Mouse (Mus musculus) midbrain, embryonic 12.5 days (tissue): Measurements from ENCODE around the gene D17Wsu92e. TPM values are rescaled to one million over a fixed set of nuclear protein-coding genes. Genes with fewer than 3 reads are reported as not detected.
A peak's percentile ranks its signal among the peaks of the same experiment; 100 is the strongest.
"Not testable (repeated sequence)": the region's sequence is repeated elsewhere in the genome, so short reads cannot be mapped to it uniquely, and the experiment has no call there.

ENCODE experiments used
- ATAC-seq: fragments of 200-750 bp; cut with Nextera tagmentation; 2 replicates; pipeline ENCODE4 v1.8.0; 2017; ENCODE audit warnings: low read depth, moderate TSS enrichment, moderate library complexity; ENCODE audit not compliant: low FRiP score
- H3K27ac ChIP-seq: fragments of 300-500 bp; sonication (generic); replicated peaks from 2 replicates; pipeline ENCODE4 v1.5.1; 2016; ENCODE audit warnings: mild to moderate bottlenecking
- H3K27me3 ChIP-seq: fragments of 300-500 bp; sonication (generic); 2 replicates; pipeline ENCODE4 v1.6.1; 2016; ENCODE audit warnings: mild to moderate bottlenecking
- H3K36me3 ChIP-seq: fragments of 300-500 bp; sonication (generic); 2 replicates; pipeline ENCODE4 v1.6.1; 2016
- H3K4me1 ChIP-seq: fragments of 300-500 bp; sonication (generic); 2 replicates; pipeline ENCODE4 v1.6.1; 2016
- H3K4me2 ChIP-seq: fragments of 300-500 bp; sonication (generic); replicated peaks from 2 replicates; pipeline ENCODE4 v1.6.1; 2016; ENCODE audit warnings: mild to moderate bottlenecking, moderate library complexity
- H3K4me3 ChIP-seq: fragments of 300-500 bp; sonication (generic); 2 replicates; pipeline ENCODE4 v1.5.1; 2016; ENCODE audit warnings: mild to moderate bottlenecking
- H3K9ac ChIP-seq: fragments of 300-500 bp; sonication (generic); replicated peaks from 2 replicates; pipeline ENCODE4 v1.6.1; 2016; ENCODE audit warnings: mild to moderate bottlenecking, moderate library complexity
- H3K9me3 ChIP-seq: fragments of 300-500 bp; sonication (generic); 2 replicates; pipeline ENCODE4 v1.6.1; 2016; ENCODE audit warnings: mild to moderate bottlenecking
- WGBS: fragments of 180-500 bp; shearing (Covaris S2); methylation state at CpG from one replicate; pipeline ENCODE4 v1.1.7; 2016; 5-methylcytosine and 5-hydroxymethylcytosine counted together
- polyA plus RNA-seq: library from polyadenylated mRNA; unstranded; fragments of >200 nt; fragmentation: Nextera tagmentation; extraction: Ambion mirVana; gene quantifications from 2 replicates; pipeline ENCODE4 v1.2.1, GENCODE M21; 2016

Gene D17Wsu92e
- polyA plus RNA-seq, 1 experiment from 2014 or later: 12.4 TPM

- not testable (repeated sequence) for H3K9ac ChIP-seq, H3K36me3 ChIP-seq, H3K9me3 ChIP-seq, H3K27ac ChIP-seq, ATAC-seq, H3K4me1 ChIP-seq
- WGBS: 79% methylated on average over 4 of the region's 4 CpGs
- Histone ChIP-seq H3K27me3 (peaks cover 24% of the 10 kb centered on the region), H3K4me2 (peak within 1 kb of the TSS; percentile 75; the same call in 1 of the 2 replicates), H3K4me3 (peak within 1 kb of the TSS; percentile 87; the same call in 1 of the 2 replicates)
Measured at GRCm38 (mm10) chr17:27837850-27838249, 17.4 kb upstream of the D17Wsu92e start, which contains the start of gene Snrpc. Snrpc (plus strand) TSS chr17:27838150.

GRCm38 (mm10) chr17:27830411-27830810 lies 10.0 kb upstream of the D17Wsu92e start:
- 53% methylated on average over 7 of the region's 7 CpGs for WGBS
- no peaks in the 10 kb centered on the region for H3K9me3 ChIP-seq
- ATAC-seq: no peak

DNA sequence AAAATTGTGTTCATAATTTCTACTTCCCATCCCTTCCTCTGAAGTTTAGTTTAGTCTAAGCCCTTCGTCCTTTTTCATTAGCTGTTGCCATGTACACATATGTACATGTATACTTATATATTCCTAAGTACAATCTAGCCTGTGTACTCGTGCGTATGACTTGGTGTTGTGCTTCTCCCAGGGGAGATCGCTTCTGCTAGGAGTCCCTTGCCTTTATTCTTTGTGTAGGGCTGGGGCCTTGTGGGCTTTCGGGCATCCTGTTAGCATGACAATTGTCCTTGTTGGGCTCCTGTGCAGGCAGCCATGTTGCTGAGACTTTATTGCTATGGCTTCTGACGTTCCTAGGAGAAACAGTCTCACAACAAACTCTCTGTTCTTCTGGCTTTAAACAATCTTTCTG lies 7.1 kb upstream of the D17Wsu92e start:
- WGBS: 17% methylated on average over 6 of the region's 6 CpGs
- Histone ChIP-seq H3K9ac (no peak overlapping the region), H3K9me3 (no peaks in the 10 kb centered on the region), H3K4me2 (peak overlapping the region; percentile 50; the same call in 1 of the 2 replicates), H3K36me3 (no peaks in the 10 kb centered on the region), H3K4me3 (no peak overlapping the region), H3K4me1 (peaks cover 13% of the 10 kb centered on the region), H3K27ac (no peak overlapping the region), H3K27me3 (peaks cover 7% of the 10 kb centered on the region; the same call in 1 of the 2 replicates)
- ATAC-seq: no peak

More at GRCm38 (mm10) chr17:27830411-27830810, 10.0 kb upstream of the D17Wsu92e start:
- H3K27ac ChIP-seq: no peak overlapping the region
- H3K9ac ChIP-seq: no peak overlapping the region
- no peak overlapping the region for H3K4me2 ChIP-seq
- peaks cover 19% of the 10 kb centered on the region; the same call in 1 of the 2 replicates for H3K27me3 ChIP-seq
- H3K4me1 ChIP-seq: peaks cover 13% of the 10 kb centered on the region
- H3K36me3 ChIP-seq: no peaks in the 10 kb centered on the region
- no peak overlapping the region for H3K4me3 ChIP-seq

- peak; percentile 30; the same call in 1 of the 2 replicates for ATAC-seq
- Histone ChIP-seq H3K4me1 (peaks cover 13% of the 10 kb centered on the region), H3K9ac (no peak overlapping the region), H3K4me2 (peak overlapping the region; percentile 50), H3K9me3 (no peaks in the 10 kb centered on the region), H3K27me3 (peaks cover 7% of the 10 kb centered on the region; the same call in 1 of the 2 replicates), H3K27ac (0 out of 2 replicates have a peak overlapping the region, but pooled peaks have one; percentile 15), H3K36me3 (no peaks in the 10 kb centered on the region), H3K4me3 (peak overlapping the region; percentile 28)
- 3% methylated on average over 8 of the region's 9 CpGs for WGBS
Measured at GRCm38 (mm10) chr17:27826908-27827383, 6.5 kb upstream of the D17Wsu92e start.

DNA sequence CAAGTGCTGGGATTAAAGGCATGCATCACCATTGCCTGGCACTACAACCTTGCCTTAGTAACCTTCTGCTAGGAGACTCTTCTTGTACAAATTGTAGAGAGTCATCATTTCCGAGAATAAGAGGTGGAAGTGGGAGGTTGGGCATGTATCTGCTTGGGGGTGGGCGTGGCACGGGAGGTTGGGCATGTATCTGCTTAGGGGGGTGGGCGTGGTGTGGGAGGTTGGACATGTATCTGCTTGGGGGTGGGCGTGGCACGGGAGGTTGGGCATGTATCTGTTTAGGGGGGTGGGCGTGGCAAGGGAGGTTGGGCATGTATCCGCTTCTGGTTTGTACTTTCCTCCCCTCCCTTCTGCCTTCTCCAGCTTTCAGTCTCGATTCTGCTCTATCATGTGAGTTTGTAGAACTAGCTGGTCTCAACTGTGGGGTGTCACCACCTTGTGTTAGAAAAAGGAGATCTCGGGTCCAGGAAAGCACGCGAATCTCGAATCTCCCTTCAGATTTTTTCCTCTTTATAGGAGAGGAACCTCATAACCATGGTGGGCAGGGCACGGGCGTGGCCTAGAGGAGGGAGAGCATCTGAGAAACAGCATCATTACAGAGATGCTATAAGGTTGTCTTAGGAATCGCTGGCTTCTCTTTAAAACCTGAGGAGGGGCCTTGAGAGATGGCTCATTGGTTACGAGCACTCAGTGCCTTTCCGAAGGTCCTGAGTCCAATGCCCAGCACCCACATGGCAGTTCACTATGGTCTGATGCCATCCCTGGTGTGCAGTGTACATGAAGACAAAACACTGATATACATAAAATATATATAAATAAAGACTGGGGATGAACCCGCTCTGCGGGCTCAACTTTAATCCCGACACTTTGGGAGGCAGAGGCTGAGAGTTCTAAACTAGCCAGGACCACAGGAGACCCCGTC lies 5.8 kb upstream of the D17Wsu92e start:
- Histone ChIP-seq H3K4me1 (peaks cover 15% of the 10 kb centered on the region), H3K9ac (0 out of 2 replicates have a peak overlapping the region, but pooled peaks have one; percentile 2), H3K27me3 (peaks cover 7% of the 10 kb centered on the region; the same call in 1 of the 2 replicates), H3K27ac (0 out of 2 replicates have a peak overlapping the region, but pooled peaks have one; percentile 4), H3K9me3 (no peaks in the 10 kb centered on the region), H3K4me2 (peak overlapping the region; percentile 50), H3K36me3 (no peaks in the 10 kb centered on the region), H3K4me3 (peak overlapping the region; percentile 28)
- 4% methylated on average over 22 of the region's 22 CpGs for WGBS
- 0 out of 2 replicates have a peak, but pooled peaks have one; percentile 12 for ATAC-seq

DNA sequence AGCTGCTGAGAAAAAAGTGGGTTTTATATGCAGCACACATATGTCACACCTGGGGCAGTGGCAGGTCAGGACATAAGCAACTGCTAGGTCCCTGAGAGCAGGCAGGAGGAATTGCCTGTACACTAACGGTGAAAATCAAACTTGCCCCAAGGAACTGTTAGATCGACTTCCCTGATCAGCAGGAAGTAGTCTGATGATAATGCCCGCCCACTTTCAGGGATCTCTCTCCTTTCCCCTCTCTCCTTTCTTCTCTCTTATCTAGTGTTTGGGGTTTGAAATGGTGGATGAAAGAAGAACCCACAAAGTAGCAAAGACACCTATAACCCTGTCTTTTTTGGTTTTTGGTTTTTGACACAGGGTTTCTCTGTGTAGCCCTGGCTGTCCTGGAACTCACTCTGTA lies 5.1 kb upstream of the D17Wsu92e start:
- ATAC-seq: no peak
- 37% methylated on average over 3 of the region's 3 CpGs for WGBS
- Histone ChIP-seq H3K9me3 (no peaks in the 10 kb centered on the region), H3K36me3 (no peaks in the 10 kb centered on the region), H3K4me2 (peak overlapping the region; percentile 50; the same call in 1 of the 2 replicates), H3K27me3 (peaks cover 7% of the 10 kb centered on the region; the same call in 1 of the 2 replicates), H3K27ac (no peak overlapping the region), H3K4me1 (peaks cover 19% of the 10 kb centered on the region), H3K9ac (no peak overlapping the region), H3K4me3 (no peak overlapping the region)

GRCm38 (mm10) chr17:27824941-27825340 lies 4.5 kb upstream of the D17Wsu92e start:
- Histone ChIP-seq H3K27ac (no peak overlapping the region), H3K9me3 (no peaks in the 10 kb centered on the region), H3K27me3 (peaks cover 7% of the 10 kb centered on the region; the same call in 1 of the 2 replicates), H3K9ac (no peak overlapping the region), H3K4me3 (no peak overlapping the region), H3K4me1 (peaks cover 19% of the 10 kb centered on the region), H3K36me3 (no peaks in the 10 kb centered on the region), H3K4me2 (no peak overlapping the region)
- 64% methylated on average over 1 of the region's 1 CpGs for WGBS
- ATAC-seq: no peak

DNA sequence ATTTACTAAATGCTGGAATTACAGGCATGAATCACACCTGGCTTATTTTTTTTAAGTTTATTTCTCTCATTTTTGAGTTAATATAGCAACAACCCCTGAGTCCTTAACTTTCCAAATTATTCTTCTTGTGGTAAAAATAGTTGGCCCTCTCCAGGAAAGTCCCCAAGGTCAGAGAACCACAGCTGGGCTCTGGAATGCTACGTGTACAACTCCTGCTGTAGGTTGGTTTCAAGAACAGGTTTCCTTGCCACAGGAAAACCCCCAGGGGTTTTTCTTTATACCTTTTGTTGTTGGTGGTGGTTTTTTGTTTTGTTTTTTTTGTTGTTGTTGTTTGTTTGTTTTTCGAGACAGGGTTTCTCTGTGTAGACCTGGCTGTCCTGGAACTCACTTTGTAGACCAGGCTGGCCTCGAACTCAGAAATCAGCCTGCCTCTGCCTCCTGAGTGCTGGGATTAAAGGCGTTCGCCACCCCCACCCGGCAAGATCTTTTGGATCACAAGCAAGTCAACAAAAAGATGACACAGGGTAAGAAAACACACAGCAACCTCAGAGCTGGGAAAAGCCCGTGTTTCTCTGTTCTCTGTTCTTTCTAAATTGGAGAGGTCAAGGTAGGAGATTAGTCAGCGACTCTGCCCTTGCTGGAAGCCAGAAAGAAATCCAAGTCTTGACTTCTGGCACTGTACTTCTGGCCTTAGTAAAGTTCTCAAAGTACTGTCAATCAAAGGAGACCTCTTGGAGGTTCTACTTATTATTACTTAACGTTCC lies 2.9 kb upstream of the D17Wsu92e start:
- WGBS: 75% methylated on average over 9 of the region's 9 CpGs
- Histone ChIP-seq H3K27me3 (no peaks in the 10 kb centered on the region), H3K4me1 (peaks cover 35% of the 10 kb centered on the region), H3K9ac (no peak overlapping the region), H3K4me3 (no peak overlapping the region), H3K27ac (no peak overlapping the region), H3K4me2 (no peak overlapping the region), H3K9me3 (no peaks in the 10 kb centered on the region), H3K36me3 (no peaks in the 10 kb centered on the region)
- ATAC-seq: no peak

GRCm38 (mm10) chr17:27821407-27822338 lies 1.2 kb upstream of the D17Wsu92e start:
- H3K4me1 ChIP-seq: peaks cover 39% of the 10 kb centered on the region
- no peak overlapping the region for H3K27ac ChIP-seq

DNA sequence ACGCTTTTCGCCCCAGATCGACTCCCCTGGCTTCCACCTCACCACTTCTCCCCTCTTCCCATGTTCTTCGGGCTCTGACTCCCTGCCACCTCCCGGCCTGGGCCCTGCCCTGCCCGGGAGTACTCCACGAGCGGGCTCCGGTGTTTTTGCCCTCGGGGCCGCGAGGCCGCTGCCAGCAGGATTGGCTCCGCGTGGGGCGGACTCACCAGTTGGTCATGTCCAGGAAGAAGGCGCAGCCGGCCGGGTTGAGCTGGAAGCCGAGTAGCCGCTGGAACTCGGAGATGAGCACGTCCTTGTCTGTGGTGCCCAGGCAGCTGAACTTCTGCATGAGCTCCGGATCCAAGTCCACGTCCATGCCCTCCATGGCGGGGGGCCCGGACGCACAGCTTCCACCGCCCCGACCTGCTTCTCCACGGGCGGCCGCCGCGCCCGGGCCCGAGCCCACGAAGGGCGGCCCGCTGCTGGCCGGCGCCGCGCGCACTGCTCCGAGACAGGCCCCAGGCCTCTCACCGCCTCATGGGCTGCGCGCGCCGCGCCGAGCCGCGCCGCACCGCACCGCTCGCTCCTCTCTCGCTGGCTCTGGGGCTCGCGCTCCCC lies 379 bp downstream of the D17Wsu92e start:
- no peaks in the 10 kb centered on the region for H3K27me3 ChIP-seq
- ATAC-seq: peak; percentile 92
- no peaks in the 10 kb centered on the region for H3K36me3 ChIP-seq
- H3K27ac ChIP-seq: peak overlapping the region; percentile 82
- H3K9me3 ChIP-seq: no peaks in the 10 kb centered on the region
- under 1% methylated on average over 44 of the region's 62 CpGs for WGBS
- H3K4me1 ChIP-seq: peaks cover 30% of the 10 kb centered on the region
- H3K9ac ChIP-seq: peak overlapping the region; percentile 99
- peak overlapping the region; percentile 99 for H3K4me3 ChIP-seq
- peak overlapping the region; percentile 97 for H3K4me2 ChIP-seq

More at GRCm38 (mm10) chr17:27821407-27822338, 1.2 kb upstream of the D17Wsu92e start:
- 66% methylated on average over 9 of the region's 9 CpGs for WGBS
- Histone ChIP-seq H3K27me3 (no peaks in the 10 kb centered on the region), H3K4me3 (peak overlapping the region; percentile 99), H3K9ac (no peak overlapping the region), H3K36me3 (no peaks in the 10 kb centered on the region), H3K9me3 (no peaks in the 10 kb centered on the region), H3K4me2 (peak overlapping the region; percentile 97)
- no peak for ATAC-seq
